Mouse (Mus musculus) frontal cortex, postnatal 10 days (tissue): ENCODE results near the gene Timm17b.
"Not testable (repeated sequence)": the region's sequence is repeated elsewhere in the genome, so short reads cannot be mapped to it uniquely, and the experiment has no call there.

ENCODE experiments used
- DNase-seq, 2 experiments: peaks; one replicate each; pipeline ENCODE4 v3.0.0; 2022; ENCODE audit warnings: low spot score in 2 of 2, mixed read lengths in 1 of 2

The Timm17b gene

DNA sequence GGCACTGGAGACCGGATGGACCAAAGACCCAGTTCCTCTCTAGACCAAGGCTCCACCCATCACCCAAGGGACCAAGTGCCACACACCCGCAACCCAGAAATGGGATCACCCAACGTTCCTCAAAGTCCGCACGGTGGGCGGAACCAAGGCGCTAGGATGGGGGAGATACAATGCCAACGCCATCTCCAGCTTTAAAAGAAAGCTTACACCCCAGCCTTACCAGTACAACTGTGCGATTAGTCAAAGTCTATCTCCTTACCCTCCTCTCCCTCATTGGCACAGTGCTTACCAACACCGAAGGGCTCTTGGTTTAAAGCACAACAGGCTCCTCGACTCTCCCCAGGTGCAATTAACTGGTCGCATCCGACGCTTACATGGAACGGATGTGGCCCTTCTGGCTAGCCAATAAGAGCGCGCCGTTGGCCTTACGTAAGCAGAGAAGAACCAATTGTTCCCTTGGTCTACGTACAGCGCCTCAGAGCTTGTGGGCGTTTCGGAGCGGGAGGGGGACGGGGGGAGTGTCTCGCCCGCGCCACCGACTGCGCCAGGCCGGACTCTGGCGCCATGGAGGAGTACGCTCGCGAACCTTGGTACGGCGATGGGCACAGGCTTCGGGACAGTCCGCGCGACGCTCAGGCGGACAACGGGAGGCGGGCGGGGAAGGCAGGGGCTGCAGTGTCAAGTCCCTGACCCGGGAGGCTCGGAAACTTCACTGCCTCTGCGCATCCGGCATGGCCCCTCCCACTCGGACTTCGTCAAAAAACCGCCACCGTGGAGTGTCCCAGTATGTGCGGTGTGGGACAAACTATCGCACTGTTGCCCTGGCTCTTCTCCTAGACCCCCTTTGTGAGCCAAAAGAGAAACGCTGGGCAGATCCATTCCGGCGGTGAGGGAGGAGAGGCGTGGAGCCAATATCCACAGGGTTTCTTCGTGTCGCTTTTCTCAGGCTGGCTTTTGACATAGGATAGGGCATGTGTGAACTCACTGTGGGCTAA, at the start of gene Timm17b, which contains the start of gene Pqbp1:
Gene Timm17b (plus strand): TSS at position 478 of the 995 bp plus-strand sequence.
Gene Pqbp1 (minus strand): TSS at position 390 of the 995 bp plus-strand sequence.
- peak; percentile 86 for DNase-seq

DNA sequence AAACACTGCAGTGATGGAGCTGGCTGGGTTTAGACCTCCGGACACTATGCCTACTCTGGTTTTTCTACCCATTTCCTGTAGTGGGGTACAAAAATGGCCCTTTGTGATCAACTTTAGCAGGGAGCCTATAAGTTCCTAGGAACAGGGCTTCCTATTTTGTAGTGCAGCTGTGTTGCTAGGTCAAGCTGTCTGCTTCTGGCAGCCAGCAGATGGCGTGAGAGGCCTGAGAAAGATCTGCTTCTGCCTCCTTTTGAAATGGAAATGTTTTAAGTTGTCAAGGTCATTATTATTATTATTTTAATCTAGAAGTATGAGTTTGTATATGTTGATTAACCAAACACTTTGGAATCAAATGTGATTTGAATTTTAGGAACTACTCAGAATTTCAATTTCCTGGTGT, 44.6 kb upstream of the Timm17b start:
- DNase-seq = peak in 1 of 2 experiments; percentile 19

DNA sequence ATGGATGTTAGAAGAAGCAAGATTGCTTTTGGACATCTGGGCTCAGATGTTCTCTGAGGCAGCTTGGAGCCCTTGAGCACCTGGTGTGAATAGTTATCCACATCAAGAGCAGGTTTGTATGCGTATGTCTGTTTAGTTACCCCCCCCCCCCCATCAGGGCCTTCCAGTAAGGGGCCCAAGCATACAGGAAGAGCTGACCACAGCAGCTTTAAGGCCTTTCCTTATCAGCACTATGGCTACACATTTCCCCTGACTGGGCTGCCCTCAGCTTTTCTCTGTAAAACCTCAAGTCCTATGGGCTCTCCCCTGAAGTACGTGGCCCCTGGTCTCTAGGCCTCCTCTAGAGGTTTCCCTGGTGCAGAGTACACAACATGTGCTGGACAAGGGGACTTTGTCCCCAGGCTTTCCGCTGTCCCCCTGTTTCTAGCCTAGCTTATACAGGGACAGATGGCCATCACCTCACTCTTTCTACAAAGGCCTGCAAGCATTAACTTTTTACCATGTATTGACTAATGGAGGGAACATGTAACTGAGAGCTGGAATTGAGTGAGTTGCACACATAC, 39.9 kb upstream of the Timm17b start:
- no peak for DNase-seq

DNA sequence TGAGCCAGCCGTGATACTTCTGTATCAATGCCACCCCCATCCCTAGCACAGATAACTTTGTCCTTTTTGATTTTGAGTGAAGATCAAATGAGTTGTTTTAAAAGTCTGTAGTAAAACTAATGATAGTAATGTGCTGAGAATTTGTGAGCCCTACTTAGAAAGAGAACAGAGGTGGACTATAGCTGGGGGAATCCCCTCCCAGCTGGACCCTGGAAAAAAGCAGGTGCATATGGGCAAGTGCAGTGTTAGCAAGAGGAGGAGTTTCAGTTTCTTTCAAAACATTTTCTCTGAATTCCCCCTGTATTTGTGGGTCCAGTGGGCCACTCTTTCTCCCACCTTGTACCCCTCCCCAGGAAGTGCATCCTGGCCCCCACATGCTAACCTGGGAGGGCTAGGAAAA, 36.0 kb upstream of the Timm17b start:
- no peak for DNase-seq

DNA sequence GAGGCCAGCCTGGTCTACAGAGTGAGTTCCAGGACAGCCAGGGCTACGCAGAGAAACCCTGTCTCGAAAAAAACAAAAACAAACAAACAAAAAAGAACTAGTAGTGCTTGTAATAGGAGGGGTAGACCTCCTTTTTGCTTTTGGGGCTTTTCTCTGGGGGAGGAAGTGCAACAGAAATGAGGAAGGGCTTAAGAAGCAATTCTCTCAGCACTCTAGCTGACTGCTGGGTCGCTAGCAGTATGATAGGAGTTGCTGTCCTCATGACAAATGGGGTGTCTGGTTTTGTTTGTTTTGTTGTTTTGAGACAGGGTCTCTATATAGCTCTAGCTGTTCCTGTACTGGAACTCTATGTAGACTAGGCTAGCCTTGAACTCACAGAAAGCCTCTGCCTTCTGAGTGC, 34.6 kb upstream of the Timm17b start:
- DNase-seq = no peak

DNA sequence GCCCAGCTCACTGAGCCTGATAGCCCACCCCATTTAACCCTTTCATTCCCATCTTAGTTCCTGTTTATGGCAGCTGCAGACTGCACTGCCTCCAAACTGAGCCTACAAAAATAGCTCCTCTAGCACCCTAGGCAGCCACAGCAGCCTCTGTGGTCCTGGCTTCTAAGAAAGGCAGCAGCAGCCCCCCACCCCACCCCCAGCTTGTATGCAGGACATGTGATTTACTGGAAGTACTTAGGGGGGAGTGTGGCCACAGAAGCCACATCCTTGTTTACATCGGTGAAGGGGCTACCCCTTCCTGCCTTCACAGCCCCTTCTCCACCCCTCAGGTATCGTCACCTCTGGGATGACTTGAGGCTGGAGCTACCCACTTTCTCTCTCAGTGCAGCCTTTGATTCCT, 33.8 kb upstream of the Timm17b start:
- DNase-seq = no peak

DNA sequence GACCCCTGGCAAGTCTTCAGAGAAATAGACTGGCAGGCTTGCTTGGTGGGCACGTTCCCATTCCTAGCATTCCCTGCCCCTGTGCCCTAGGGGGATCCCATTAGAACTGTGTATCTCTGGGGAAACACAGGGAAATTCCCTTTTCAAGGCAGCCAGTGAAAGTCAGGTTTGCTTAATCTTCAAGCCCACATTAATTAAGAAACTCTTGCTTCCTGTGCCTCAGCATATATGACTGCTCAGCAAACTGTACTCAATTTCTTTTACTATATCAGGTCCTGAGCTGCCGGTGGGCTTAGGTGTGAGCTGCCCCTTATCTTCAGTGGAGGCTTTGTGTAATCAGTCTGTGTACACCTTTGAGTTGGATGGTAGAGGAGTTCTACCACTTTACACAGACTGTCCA, 33.4 kb upstream of the Timm17b start:
- DNase-seq = no peak

DNA sequence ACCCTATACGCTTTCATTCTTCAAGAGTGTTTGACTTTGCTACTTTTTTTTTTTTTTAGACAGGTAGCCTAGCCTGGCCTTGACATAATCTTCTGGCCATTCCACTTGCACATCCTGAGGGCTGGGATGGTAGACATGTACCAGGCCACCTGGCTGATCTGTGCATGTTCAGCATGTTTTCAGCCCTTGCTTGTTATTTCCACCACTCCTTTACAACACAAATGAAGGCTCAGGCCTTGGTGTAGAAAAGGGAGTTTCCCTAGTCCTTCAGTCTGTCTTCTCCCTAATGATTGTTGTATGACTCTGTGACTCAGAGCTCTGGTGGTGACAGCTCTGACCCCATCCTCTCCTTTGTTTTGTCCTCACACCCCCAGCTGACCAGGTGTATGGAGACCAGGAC, 32.0 kb upstream of the Timm17b start:
- DNase-seq = no peak

DNA sequence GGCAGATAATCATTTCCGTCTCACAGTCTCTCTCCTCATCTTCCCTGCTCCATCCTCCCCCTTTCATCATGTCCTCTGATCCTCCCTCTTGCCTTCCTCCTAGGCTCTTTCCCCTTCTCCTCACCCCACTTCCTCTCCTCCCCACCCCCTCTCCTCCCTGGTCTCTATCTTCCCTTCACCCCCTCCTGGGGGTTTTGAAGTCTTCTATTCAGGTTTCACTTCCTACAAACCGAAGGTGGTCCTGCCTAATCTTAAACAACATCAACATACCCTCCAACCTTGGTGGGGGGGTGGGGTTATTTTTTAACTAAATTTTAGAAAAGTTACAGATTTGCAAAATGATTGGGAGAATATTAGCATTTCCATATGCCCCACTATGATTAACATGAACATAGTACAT, 30.7 kb upstream of the Timm17b start:
- DNase-seq = no peak

DNA sequence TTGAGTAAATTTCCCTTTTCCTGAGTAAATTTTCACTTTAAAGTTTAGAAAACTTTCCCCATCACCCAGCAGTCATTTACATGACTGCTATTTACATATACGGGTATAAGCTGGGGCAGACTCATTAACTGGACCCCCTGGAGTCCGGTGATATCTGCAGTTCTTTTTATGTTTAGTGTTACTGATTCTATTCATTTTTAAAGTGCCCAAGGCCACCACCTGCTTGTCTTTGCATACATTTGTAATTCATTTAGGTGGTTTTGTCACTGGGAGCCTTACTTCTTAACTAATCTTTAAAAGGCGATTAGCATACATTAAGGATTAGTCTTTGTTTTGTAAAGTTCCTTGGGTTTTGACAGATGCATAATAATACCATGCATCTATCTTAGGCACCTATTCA, 29.3 kb upstream of the Timm17b start:
- DNase-seq = no peak

DNA sequence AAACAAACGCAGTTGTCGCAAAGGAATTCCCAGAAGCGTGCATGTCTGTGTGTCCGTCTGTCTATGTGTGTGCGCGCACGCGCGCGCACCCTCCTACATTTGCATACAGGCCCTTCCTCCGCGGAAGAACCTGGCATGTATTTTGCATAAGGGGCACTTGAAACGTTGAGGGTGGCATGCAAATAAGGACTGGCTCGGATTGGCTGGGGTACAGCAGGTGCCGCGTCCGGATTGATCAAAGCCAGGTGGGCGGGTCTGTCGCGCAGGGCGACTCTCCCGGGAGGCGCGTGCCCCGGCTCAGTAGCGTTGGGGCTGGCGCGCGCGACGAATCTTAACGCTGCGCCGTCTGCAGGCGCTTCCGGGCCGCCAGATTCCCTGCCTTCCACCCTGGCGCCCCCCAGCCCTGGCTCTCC, 21.1 kb upstream of the Timm17b start, which contains the start of gene Pim2:
Gene Pim2 (plus strand): TSS at position 256 of the 413 bp plus-strand sequence.
- peak; percentile 78 to 82 for DNase-seq

DNA sequence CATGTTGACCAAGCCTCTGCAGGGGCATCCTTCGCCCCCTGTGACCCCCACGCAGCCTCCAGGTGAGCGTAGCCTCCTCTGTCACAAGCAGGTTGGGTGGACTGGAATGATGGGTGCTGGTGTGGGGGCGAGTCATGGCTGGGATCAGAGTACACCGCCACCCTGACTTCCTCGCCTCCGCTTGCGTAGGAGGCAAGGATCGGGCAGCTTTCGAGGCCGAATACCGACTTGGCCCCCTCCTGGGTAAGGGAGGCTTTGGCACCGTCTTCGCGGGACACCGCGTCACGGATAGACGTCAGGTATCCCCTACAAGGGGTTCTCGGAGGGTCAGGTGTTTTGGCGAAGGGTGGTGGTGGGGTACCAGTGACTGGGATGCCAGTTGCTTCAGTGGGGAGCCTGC, 20.7 kb upstream of the Timm17b start:
- no peak for DNase-seq

DNA sequence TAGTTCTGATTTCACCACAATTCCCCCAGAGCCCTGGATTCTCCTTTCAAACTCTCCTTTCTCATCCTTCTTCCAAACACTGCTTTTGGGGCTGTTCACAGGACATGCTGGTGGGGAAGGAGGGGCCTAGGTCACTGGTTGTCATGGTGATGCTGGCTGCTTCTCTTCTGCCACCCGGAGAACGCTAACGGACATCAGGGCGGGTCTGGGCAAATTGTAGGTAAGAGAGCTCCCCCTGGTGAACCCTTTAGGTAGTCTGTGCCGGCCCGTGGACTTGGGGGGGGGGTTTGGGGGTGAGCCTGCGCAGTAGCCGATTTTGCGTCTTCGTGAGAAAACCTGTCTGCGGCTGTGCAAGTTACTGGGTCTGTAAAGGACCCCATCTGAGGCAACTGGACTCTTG, 19.3 kb upstream of the Timm17b start:
- peak; percentile 50 to 61 for DNase-seq

DNA sequence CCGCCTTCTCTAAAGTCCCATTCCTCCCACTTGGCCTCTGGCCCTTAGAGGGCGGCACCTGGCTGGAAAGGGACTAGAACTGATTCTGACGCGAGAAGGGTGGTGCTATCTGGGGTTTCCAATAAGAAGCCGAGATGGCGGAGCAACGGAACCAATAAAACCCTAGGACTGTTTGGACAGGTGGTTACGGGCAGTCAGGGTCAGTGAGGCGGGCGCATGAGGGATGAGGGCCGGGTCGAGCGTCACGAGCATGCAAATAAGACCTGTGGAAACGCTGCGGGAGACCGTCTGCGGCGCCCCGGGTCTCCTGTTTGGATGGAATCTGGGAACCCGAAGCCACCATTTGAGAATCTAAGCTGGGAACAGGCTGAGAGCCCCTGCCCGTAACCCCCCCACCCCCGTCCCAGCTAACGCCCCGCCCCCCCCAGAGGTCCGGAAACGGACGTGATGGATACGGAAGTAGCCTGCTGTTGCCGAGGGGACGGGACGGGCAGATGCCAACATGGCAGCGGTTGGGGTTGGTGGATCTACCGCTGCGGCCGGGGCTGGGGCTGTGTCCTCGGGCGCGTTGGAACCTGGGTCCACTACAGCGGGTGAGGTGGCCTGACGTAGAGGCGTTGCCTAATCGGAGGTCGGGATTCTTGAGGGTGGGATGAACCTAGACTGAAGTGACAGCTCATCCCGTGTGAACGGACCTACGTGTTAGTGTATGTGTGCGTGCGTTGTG, 15.2 kb upstream of the Timm17b start, which contains the start of gene Slc35a2:
Gene Slc35a2 (plus strand): TSS at position 188 of the 727 bp plus-strand sequence.
- peak; percentile 76 to 77 for DNase-seq

DNA sequence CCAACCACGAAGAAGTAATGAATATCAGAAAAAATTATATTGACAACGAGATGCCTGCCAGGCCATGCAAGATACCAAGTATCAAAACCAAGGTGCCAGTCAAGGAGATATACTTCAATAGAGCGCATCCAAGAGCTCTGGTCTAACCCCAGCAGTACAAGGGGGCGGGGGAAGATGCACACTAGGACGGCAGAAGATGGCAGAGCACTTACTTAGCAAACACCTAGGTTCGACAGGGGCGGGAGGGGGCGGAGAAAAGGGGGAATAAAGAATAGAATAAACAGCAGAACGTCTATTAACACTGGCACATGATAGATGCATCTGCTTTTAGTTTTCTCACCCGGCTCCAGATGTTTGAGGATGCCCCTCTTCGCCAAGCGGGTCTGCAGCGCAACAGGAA, 946 bp upstream of the Timm17b start:
- DNase-seq = no peak

DNA sequence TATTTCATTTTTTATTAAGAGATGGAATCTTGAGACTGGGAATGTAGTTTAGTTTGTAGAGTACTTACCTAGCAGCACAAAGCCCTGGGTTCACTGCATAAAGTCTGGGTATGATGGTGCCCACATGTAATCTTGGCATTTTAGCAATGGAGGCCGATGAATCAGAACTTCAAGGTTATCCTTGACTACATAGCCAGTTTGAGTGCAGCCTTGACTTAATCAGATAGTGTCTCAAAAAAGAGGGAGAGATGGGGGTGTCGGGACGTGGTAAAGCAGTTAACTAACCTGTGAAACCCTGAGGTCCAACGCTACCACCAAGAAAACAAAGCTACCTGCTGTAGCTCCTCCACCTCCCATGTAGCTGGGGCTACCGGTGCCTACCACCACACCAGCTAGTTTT, 5.3 kb downstream of the Timm17b start:
- DNase-seq = no peak

DNA sequence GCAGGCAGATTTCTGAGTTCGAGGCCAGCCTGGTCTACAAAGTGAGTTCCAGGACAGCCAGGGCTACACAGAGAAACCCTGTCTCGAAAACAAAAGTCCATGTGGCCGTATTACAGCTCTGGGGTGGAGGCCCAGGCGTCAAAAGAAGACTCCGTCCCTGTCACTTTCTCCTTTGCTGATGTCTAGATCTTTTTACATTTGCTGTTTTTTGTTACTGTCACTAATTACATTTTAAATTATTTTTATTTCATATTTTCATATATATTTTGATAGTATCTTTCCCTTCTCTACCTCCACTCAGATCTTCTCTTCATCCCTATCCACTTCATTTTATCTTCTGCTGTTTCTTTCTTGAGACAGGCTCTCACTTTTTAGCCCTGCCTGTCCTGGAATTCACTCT, 8.6 kb downstream of the Timm17b start, which contains the start of gene Gm10491:
Gene Gm10491 (minus strand): TSS at position 101 of the 400 bp plus-strand sequence.
- no peak for DNase-seq

DNA sequence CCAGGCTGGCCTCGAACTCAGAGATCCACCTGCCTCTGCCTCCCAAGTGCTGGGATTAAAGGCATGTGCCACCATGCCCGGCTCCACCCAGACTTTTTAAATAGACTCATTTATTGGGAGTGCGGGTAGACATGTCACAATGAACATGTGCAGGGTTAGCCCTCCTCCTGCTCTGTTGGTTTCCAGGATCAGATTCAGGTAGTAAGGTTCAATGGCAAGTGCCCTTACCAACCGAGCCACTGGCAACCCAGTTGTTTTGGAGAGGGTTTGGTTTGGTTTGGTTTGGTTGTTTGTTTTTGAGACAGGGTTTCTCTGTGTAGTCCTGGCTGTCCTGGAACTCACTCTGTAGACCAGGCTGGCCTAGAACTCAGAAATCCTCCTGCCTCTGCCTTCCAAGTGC, 10.1 kb downstream of the Timm17b start, which contains the start of gene Gm10490:
Gene Gm10490 (plus strand): TSS at position 301 of the 400 bp plus-strand sequence.
- DNase-seq = not testable (repeated sequence)

DNA sequence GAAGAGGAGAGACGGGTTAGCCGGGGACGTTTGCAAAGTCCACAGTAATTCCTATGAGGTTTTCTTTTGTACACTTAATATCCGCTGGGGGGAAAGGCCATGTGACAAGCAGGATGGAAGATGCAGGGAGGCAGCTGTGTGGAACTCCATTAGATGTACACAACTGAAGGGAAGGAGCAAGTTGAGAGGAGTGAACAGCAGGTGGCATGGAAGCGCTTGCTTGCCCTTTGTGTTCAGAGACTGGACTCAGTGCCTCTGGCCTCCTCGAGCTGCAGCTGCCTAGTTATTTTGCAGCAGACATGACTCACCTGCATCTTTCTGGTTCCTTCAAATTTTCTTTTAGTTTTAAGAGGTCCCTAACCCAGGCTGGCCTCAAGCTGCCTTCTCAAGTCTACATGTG, 11.3 kb downstream of the Timm17b start:
- no peak for DNase-seq

DNA sequence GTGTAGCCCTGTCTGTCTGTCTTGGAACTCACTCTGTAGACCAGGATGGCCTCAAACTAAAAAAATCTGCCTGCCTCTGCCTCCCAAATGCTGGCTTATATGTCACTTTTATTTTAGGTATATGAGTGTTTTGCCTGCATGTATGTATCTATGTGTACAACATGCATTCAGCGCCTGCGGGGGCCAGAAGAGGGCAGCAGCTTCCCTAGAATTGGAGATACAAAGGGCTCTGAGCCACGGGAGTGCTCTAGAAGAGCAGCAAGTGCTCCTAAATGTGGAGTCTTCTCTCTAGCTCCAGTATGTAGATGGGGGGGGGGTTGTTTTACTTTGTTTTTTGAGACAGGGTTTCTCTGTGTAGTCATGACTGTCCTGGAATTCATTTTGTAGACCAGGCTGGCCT, 16.5 kb downstream of the Timm17b start:
- not testable (repeated sequence) for DNase-seq

DNA sequence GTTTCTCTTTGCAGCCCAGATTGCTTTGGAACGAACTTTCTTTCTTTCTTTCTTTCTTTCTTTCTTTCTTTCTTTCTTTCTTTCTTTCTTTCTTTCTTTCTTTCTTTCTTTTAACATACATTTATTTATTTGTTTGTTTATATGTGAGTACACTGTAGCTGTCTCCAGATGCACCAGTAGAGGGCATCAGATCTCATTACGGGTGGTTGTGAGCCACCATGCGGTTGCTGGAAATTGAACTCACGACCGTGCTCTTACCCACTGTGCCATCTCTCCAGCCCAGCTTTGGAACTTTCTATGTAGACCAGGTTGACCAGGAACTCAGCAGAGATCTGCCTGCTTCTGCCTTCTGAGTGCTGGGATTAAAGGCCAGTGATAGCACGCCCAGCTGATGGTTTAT, 18.8 kb downstream of the Timm17b start:
- DNase-seq = not testable (repeated sequence)
